Mouse (Mus musculus): ENCODE measurements at regions not wholly inside any gene's neighbourhood (a gene's known extent, or its start where the extent isn't known, plus 50 kb on each side); places are given as distances from the start of the nearest gene placed in this dataset.
"Not testable (repeated sequence)": the region's sequence is repeated elsewhere in the genome, so short reads cannot be mapped to it uniquely, and the experiment has no call there.

DNA sequence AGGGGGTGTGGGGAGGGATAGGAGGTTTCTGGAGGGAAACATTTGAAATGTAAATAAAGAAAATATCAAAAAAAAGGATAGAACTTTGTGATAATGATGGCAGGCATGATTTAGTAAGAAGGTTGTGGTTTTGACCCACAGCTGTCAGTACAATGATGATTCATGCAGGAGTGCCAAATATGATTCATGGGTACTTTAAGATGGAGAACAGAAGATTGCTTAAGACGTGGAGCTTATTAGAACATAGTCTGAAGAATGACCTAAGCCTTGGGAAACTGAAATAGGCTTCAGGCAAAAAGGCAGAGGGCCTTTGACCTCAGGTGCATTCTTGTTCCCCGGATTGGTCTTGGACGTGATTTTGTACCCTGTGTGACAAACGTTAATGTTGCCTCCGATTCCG, 671.4 kb downstream of the Dad1 start:
- not testable (repeated sequence) for DNase-seq (ENCODE audit: low spot score)

DNA sequence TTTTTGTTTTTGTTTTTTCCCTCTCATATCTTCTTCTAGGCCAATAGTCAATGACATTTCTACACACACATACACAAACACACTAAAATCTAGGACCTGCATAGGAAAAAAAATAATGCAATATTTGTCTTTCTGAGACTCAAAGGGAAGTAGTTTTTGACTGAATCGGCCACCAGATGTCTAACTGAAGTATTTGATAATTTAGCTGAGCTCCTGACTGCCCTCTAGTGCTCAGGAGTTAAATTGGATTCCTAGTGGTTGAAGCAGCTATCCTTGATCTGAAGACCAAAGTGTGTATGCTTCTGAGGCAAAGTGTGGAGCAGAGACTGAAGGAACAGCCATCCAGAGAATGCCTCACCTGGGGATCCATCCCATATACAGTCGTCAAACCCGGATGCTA, 672.2 kb downstream of the Dad1 start:
- DNase-seq (ENCODE audit: low spot score), result not testable (repeated sequence)

DNA sequence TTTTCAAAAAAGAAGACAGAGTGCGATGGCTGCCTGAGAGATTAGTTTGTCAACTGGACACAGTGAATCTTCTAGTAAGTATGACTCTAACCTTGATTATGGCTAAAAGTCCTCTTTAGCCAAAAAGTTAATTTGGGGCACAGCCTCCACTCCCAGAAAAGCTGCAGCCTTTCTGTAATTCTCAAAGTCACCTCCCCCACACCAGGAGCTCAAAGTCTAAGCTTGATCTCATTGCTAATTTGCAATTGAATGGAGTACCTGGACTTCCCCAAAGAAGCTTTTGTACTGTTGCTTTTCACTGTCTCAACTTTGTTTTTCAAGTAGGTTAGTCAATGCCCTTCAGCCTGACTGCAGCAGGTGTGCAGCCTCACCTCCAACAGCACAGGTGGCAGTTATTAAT, 677.0 kb downstream of the Dad1 start:
- DNase-seq (ENCODE audit: low spot score), result not testable (repeated sequence)

DNA sequence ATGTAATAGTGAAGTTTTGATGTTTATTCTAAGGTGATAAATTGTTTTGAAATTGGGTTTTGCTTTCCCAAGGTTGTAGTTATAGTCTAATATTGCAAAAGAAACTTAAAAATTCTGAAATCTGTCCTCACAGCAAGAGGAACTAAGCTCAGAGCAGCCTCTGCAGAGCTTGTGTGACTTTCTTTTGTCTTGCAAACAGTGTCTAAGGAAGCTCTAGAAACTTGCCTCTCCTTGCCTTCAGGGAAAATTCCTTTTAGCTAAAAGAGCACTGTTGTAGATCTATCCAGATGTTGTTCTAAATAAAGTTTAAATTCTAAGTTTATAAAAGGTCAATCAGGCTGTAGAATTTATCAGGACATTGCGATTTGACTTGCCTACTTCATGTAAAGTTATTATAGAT, 681.2 kb downstream of the Dad1 start:
- not testable (repeated sequence) for DNase-seq (ENCODE audit: low spot score)

DNA sequence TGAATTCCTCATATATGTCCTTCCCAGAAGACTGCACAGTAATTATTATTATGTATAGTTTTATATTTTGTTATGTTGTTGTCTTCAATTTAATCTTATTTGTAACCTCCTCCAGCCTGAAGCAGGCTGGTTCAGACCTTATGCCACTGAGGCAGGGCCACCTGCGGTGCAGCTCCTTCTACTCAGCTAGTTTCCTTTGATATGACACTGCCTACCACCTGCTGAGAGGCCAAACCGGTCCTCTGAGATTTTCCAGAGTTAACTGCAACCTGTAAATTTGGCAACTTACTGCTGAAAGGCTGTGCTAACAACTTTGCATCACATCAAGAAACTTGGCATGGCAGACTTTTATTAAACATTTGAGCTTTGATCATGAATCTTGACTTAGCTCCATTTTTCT, 691.3 kb downstream of the Dad1 start:
- no peak for DNase-seq (ENCODE audit: low spot score)

DNA sequence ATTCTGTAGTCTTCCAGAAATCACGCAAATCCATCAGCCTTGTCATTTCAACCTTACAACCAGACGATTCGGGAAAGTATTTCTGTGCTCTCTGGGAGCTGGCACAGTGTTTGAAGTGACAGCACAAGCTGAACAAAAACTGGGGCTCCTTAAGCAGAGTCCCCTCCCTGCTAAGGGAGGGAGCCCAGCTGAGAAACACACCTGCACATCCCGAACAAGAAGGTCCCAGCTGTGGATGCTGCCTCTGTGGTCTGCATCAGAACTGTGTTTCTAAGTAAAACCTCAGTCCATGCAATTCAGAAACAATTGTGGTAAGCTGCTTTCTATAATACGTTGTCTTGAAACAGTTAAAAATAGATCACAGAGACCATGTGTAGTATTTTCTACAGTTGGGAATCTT, 693.8 kb downstream of the Dad1 start:
- not testable (repeated sequence) for DNase-seq (ENCODE audit: low spot score)

DNA sequence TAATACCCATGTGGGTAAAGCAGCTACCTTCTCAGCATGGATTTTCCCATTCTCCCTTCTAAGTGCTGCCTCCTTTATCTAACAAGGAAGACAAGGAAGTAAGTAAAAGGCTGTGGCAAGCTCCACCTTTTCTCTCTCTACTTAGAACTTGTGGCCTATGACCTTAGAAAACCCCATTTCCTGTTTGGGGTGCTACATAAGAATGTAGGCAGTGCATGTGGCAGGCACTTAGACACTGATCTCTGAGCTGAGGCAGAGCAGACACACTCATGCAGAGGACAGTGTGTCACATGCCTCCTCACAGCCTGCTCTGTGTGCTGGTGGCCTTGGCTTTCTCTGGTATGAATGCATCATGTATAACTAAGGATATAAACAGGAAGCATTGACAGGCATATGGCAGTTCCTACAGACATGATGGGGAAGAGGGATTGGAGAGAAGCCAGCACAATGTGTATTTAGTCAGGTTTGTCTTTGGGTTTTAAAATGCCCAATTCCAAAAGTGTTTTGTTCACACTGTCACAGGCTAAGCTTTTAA, 694.5 kb downstream of the Dad1 start:
- not testable (repeated sequence) for DNase-seq (ENCODE audit: low spot score)

DNA sequence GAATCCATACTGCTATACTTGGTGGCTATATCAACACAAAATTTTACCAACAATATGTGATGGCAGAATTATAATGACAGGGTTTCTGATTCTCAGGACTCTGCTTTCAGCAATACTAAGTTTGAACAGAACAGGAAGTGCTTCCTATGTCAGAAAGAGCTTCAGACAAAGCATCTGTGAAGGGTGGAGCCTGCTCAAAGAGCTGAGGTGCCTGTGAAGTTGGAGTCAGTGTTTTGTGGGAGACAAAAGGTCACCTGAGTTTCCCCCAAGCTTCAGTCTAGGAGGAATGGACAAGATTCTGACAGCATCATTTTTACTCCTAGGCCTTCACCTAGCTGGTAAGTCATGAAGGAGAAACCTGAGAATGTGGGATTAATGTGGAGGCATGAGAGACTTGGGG, 700.1 kb downstream of the Dad1 start:
- DNase-seq (ENCODE audit: low spot score), result no peak

DNA sequence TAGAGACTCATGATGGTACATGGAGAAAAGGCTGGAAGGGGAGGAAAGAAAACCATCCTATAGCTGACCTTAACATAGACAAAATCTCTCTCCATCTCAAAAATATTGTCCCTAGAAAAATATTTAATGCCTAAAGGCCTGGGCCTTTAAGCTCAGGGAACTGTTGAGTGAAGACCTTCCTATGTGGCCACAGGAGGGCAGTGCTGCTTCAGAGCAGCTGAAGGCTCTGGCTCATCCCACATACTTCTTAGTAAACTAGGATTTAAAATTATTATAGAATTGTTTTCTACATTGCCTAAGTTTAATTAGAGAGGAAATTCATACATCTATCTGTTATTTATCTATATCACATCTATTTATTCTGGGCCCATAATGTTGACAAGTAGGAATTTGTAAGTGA, 706.5 kb downstream of the Dad1 start:
- not testable (repeated sequence) for DNase-seq (ENCODE audit: low spot score)

DNA sequence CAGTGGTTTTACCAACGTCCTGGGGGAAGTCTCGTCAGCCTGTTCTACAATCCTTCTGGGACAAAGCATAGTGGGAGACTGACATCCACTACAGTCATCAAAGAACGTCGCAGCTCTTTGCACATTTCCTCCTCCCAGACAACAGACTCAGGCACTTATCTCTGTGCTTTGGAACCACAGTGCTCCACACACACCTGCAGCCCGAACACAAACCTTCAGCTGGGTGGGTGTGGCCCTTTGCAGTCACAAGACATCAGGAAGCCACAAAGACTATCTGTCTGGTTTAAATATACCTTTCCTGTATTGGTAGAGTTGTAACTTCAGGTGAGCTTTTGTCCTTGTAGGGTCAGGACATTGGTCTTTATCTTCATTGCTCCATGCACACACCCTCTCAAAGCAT, 708.6 kb downstream of the Dad1 start:
- DNase-seq (ENCODE audit: low spot score), result no peak

DNA sequence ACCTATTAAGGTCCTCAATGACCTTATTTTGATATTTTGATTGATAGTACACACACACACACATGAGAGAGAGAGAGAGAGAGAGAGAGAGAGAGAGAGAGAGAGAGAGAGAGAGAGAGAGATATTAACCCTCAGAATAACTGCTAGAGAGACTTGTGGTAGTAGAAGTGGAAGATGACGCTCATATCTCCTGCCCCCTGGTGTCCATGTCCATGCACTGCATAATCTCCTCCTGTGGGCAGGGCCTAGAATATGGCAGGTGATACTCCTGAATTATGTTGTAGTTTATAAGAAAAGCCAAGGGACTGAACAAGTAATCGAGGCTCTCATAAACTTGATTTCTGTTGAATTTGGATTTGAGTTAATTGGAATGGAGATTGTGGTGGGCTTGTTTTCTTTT, 712.3 kb downstream of the Dad1 start:
- DNase-seq (ENCODE audit: low spot score), result not testable (repeated sequence)

DNA sequence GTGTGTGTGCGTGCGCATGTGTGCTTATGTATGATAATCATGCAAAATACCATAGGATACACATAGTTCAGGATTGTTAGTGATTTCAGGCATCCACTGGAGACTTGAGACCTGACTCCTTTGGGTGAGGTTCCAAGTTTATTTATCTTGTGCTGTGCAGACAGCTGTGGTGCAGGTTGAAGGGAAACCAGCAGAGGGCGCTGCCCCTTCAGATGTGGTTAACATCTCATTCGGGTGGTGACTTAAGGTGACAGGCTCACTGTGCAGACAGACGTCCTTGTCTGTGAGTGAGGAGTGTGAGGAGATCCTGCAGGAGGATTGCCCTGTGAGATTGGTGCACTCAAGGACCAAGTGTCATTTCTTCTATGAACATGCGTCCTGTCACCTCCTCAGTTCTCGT, 716.0 kb downstream of the Dad1 start:
- DNase-seq (ENCODE audit: low spot score), result not testable (repeated sequence)

DNA sequence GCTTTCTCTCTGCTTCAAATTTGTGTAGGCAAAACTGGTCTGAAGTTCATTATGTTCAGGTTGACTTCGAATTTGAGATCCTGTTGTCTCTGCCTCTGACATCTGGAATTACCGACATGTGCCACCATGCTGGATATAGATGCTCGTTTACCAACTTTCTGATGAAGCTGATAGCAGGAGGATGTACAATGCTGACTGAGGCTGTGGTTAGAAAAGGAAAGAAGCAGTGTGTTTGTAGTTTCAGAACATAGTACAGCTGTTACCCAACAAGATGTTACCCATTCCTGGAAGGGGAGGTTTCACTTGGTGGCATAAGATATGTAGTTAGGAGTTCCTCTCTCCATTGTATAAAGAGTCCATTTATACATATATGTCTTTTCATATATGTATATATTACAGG, 730.5 kb downstream of the Dad1 start:
- DNase-seq (ENCODE audit: low spot score), result not testable (repeated sequence)

DNA sequence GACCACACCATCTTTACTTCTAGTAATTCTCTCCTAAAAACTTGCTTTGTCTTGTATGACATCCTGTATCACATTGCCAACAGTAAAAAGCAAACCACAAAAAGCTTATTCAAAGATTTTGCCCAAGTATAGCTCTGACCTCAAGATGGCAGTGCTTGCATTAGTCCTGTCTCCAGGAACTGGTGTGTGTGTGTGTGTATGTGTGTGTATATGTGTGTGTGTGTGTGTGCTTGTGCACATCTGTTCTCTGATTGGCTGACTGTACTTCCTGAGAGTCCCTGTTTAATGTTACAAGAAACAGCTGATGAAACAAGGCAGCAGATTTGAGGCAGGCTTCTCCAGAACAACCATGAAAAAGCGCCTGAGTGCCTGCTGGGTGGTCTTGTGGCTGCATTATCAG, 735.0 kb downstream of the Dad1 start:
- not testable (repeated sequence) for DNase-seq (ENCODE audit: low spot score)

DNA sequence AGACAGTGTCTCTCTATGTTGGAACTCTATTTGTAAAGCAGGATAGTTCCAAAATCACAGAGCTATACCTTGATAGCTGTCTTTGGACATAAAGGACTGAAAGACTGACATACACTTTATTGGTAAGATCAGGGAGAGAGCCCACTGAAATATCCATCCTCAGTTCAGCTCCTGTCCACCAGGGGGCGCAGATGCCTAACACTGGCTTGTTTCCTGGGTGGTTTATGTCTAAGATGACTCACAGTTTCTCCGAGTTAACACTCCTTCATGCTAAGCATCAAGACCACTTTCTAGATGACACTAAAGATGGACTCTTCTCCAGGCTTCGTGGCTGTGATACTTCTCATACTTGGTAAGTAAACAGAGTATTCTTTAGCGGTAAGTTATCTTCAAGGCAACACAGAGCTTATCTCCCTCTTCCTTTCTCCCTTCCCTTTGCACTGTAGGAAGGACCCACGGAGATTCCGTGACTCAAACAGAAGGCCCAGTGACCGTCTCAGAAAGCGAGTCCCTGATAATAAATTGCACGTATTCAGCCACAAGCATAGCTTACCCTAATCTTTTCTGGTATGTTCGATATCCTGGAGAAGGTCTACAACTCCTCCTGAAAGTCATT, 737.2 kb downstream of the Dad1 start:
- DNase-seq (ENCODE audit: low spot score), result not testable (repeated sequence)

DNA sequence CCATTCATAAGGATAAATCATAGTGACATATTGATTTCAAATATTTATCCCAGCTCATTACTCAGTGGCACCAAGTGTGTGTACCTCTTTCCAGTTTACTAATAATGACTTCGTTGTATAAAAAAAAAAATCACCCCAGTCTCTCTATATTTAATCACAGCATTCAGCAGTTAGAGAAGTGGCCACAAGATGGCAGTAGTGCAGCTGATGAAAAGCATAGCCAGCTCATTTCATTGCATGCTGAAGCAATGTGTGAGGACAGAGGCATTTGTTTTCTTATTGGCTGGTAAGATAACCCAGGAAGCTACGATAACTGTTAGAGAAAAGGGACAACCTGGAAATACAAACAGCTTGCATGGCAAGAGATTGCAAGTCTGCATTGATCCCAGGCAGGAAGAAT, 748.5 kb downstream of the Dad1 start:
- peak; percentile 4 for DNase-seq (ENCODE audit: low spot score)

DNA sequence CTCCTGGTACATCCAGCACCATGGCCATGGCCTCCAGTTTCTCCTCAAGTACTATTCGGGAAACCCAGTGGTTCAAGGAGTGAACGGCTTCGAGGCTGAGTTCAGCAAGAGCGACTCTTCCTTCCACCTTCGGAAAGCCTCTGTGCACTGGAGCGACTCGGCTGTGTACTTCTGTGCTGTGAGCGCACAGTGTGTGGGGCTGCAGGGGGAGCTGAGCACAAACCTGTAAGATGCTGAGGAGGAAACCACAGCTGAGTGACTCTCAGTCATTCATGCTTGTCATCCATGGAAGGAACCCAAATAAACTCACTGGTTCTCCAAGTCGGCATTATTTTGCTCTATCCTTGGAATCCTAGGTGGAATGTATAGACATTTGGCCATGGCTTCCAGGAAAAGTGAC, 765.5 kb downstream of the Dad1 start:
- DNase-seq (ENCODE audit: low spot score), result not testable (repeated sequence)

DNA sequence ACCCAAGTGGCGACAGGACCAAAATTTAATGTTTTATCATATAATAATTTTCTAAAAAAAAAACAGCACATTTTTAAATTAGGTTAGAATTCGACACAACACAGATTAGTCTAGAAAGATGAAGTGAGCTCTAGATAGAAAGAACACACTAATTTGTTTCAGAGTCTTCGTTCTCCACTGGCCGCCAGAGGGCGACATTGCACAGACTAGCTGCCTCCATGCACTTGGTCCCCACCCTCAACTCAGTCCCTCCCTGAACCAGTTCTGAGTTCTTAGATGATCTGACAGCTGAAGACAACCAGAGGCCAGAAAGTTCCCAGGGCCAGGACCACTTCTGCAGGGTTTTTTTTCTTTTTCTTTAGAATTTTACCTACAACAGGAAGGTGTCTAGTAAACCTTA, 766.3 kb downstream of the Dad1 start:
- DNase-seq (ENCODE audit: low spot score), result not testable (repeated sequence)

DNA sequence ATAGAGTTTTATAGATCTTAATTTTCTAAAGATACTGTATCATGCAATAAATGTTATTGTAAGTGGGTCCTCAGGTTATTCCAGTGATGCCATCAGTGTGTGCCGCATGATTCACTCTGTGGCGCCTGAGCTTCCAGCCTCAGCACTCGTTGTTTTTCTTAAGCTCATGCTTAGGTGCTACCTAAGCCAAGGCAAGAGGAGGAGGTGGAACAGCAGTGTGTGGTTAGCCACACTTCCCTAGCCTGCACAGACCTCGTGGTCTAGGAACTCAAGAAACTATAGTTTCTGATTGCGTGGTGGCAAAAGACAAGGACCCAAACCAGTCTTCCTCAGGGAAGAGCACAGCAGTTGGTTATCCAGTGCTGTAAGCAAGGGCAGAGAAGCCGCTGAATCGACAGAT, 779.7 kb downstream of the Dad1 start:
- not testable (repeated sequence) for DNase-seq (ENCODE audit: low spot score)

DNA sequence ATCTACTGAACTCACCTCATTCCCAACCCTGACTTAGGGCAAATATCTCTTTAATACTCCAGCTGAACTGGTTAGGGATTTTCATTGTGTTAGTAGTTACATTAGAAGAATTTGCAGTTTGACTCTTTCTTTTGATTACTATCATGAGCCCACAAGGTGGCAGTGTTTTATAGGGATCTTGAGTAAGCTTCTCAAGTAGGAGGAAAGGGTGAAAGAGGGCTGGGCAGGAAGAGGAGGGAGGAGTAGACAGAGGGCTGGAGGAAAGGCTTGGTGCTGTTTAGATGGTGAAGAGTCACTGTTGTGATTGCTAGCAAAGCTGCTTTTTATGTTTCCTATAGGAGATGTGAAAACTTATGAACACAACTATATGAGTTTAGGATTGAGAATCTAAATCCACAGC, 793.1 kb downstream of the Dad1 start:
- not testable (repeated sequence) for DNase-seq (ENCODE audit: low spot score)

DNA sequence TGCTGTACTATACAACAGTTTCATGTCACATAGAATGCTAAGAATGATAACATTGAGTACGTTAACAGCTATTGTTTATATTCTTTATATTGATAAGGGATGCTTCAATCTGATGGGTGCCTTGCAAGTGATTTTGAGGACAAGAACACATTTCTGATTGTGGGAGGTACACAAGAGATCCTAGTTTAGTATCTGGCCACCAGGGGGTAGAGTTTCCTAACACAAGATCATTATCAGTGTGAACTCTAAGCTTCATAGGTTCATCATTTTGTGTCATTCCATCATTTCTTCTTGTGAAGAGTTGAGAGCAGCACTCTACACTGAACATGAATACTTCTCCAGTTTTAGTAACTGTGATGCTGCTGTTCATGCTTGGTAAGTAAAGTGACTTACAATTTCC, 799.9 kb downstream of the Dad1 start:
- DNase-seq (ENCODE audit: low spot score), result no peak

DNA sequence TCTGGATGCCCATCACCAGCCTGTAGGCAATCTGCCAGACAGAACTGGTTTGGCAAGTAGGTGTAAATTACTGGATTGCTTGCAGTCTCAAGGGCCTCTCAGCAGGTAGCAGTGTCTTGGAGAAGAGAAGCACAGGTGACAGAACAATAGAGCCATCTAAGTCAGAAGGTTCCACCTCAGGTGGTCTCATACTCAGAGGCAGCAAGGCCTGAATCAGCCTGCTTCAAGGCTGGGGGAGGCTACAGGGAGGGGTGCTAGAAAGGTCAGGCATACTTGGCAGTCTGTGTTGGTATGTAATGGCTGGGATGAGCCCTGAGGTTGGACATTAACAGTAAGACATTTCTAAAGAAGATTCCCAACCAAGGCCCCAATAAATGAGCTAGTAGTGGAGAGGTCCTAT, 814.3 kb downstream of the Dad1 start:
- DNase-seq (ENCODE audit: low spot score), result not testable (repeated sequence)

DNA sequence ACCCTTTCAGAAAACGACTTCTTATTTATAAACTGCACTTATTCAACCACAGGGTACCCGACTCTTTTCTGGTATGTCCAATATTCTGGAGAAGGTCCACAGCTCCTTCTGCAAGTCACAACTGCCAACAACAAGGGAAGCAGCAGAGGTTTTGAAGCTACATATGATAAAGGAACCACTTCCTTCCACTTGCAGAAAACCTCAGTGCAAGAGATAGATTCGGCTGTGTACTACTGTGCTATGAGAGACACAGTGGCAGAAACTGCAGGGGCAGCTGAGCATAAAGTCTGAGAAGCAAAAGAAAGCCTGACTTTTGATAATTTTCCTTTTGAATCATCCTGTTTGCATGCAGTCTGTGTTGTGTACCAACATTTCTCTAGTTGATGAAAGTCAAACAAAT, 823.8 kb downstream of the Dad1 start:
- DNase-seq (ENCODE audit: low spot score), result not testable (repeated sequence)

DNA sequence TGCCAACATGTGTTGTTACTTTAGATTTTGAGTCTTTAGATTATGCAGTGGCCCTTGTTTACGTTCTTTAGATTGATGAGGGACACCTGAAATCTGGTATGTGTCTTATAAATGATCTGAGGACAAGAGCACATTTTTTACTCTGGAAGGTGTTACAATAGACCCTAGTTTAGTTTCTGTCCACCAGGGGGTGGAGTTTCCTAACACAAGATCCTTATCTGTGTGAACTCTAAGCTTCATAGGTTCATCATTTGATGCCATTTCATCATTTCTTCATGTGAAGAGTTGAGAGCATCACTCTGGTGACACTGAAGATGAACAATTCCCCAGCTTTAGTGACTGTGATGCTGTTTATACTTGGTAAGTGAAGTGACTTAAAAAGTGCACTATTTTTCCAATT, 825.5 kb downstream of the Dad1 start:
- DNase-seq (ENCODE audit: low spot score), result not testable (repeated sequence)

Measured in layer of hippocampus, adult 9-10 months (tissue).